ENCODE assay signal across 8 mouse cellular contexts in the genomic region with DNA sequence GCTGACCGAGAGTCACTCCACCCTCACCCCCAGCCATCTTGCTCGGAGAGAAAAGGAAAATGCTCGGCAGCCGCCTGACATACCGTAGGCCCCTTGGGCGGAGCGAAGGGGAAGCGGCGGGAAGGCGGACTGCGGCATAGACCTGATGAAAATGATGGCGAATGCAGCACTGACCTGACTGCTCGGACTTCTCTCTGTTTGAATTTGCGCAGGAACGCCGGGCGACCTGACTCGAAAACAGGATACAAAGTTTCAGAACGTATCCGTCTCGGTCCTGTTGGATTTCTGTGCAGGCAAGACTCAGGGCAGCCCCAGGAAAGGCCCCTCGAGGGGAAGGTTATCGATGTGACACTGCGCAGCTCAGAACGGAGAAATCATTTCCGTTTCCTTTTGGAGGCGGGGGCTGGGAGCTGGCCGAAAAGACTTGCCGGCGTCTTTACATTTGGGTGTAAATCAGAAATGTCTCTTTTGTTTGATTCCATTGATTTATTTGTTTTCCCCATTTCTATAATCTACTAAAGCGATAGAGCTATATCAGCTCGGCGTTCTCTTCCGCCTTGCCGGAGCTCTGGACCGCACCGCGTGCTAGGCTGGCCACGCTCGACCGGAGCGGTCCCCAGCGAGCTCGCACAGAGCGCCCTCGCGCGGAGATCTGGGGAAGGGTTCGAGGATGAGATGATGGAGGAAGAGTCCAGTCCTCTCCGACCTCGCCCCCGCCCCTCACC. TPM values are rescaled to one million over a fixed set of nuclear protein-coding genes. Genes with fewer than 3 reads are reported as not detected.
DNase-seq lines count a peak whose midpoint lies in the region; ATAC-seq and TF ChIP-seq lines count a peak whose summit lies in the region.

A gene (minus strand): TSS at position 266 of the 725 bp plus-strand sequence.

- H3K27ac ChIP-seq in ES-E14 (ENCODE audit: insufficient read depth, low read depth, low read length, poor library complexity, severe bottlenecking) = peak within 1 kb of the TSS; percentile 86
- peak within 1 kb of the TSS; percentile 88 for H3K27ac ChIP-seq in forebrain, postnatal 0 days (ENCODE audit: low read depth, low read length)
- H3K27ac ChIP-seq in lung, embryonic 15.5 days = peak within 1 kb of the TSS; percentile 86

- peak; percentile 70 for TF ChIP-seq CTCF in forebrain, postnatal 0 days (IDR thresholded peaks at IDR 0.05; ENCODE audit: low read depth)

- in situ Hi-C loops in ES-E14 (cut with MboI; ENCODE audit: low sequenced_read_pairs in 2 of 2, unreplicated experiment in 2 of 2) = no loop called here

- no peaks in the 10 kb centered on the region for H3K9me3 ChIP-seq in ES-E14 (ENCODE audit: control insufficient read depth, insufficient read depth, low read depth, low read length)
- no peaks in the 10 kb centered on the region for H3K9me3 ChIP-seq in forebrain, postnatal 0 days (ENCODE audit: low read length)
- H3K9me3 ChIP-seq in lung, embryonic 15.5 days = no peaks in the 10 kb centered on the region

- peak within 1 kb of the TSS; percentile 98 for H3K4me3 ChIP-seq in ES-E14 (ENCODE audit: insufficient read depth in 1 of 2, low read depth in 1 of 2, low read length in 2 of 2, poor library complexity in 1 of 2, severe bottlenecking in 1 of 2)
- peak within 1 kb of the TSS; percentile 69 for H3K4me3 ChIP-seq in forebrain, postnatal 0 days (ENCODE audit: low read depth, low read length)
- peak within 1 kb of the TSS; percentile 79 for H3K4me3 ChIP-seq in lung, embryonic 15.5 days

- ATAC-seq in forebrain, postnatal 0 days = peak; percentile 95
- ATAC-seq in lung, embryonic 15.5 days (ENCODE audit: borderline replicate concordance, extremely low read depth, low FRiP score, low TSS enrichment) = peak; percentile 95

- peak within 1 kb of the TSS; percentile 99 for H3K9ac ChIP-seq in ES-E14 (ENCODE audit: insufficient read depth, low read depth, low read length, poor library complexity, severe bottlenecking)
- H3K9ac ChIP-seq in forebrain, postnatal 0 days = peak within 1 kb of the TSS; percentile 75
- peak within 1 kb of the TSS; percentile 78 for H3K9ac ChIP-seq in lung, embryonic 15.5 days

- 2% methylated on average over 52 of the region's 52 CpGs for WGBS in forebrain, postnatal 0 days
- under 1% methylated on average over 52 of the region's 52 CpGs for WGBS in lung, embryonic 15.5 days

- H3K27me3 ChIP-seq in forebrain, postnatal 0 days (ENCODE audit: insufficient read depth, low read length) = no peaks in the 10 kb centered on the region
- H3K27me3 ChIP-seq in lung, embryonic 15.5 days = no peaks in the 10 kb centered on the region

- H3K4me1 ChIP-seq in ES-E14 (ENCODE audit: control insufficient read depth in 2 of 2, insufficient read depth in 2 of 2, low read length in 2 of 2, poor library complexity in 1 of 2) = 0 out of 4 replicates have a peak, but pooled peaks cover 0 to 2% of the 10 kb centered on the region in 2 experiments
- no peaks in the 10 kb centered on the region for H3K4me1 ChIP-seq in forebrain, postnatal 0 days (ENCODE audit: insufficient read depth)
- H3K4me1 ChIP-seq in lung, embryonic 15.5 days = 0 out of 2 replicates have a peak, but pooled peaks cover 4% of the 10 kb centered on the region

- DNase-seq in ES-E14 (ENCODE audit: low read depth, low spot score) = peak; percentile 73
- DNase-seq in cerebellum, adult 18-20 months = peak; percentile 84 to 96
- peak; percentile 94 for DNase-seq in forebrain, postnatal 0 days
- DNase-seq in heart, postnatal 4 days = peak; percentile 94
- peak; percentile 83 to 85 for DNase-seq in layer of hippocampus, adult 8-10 months (ENCODE audit: low spot score in 2 of 2)
- DNase-seq in ovary, adult 18-20 months (ENCODE audit: low spot score) = peak; percentile 81
- peak; percentile 92 for DNase-seq in thymus, postnatal 0 days (ENCODE audit: low spot score)

- H3K4me2 ChIP-seq in forebrain, postnatal 0 days (ENCODE audit: low read depth) = peak within 1 kb of the TSS; percentile 55
- H3K4me2 ChIP-seq in lung, embryonic 15.5 days = peak within 1 kb of the TSS; percentile 60

- peaks cover 12% of the 10 kb centered on the region; the same call in 1 of the 2 replicates for H3K36me3 ChIP-seq in ES-E14 (ENCODE audit: control insufficient read depth, insufficient read depth, low read length, poor library complexity, severe bottlenecking)
- peaks cover 17% of the 10 kb centered on the region; the same call in 1 of the 2 replicates for H3K36me3 ChIP-seq in forebrain, postnatal 0 days (ENCODE audit: insufficient read depth)
- peaks cover 16% of the 10 kb centered on the region for H3K36me3 ChIP-seq in lung, embryonic 15.5 days

TF ChIP-seq in ES-E14, 5 proteins besides CTCF, POLR2A, EP300 and RAD21:
- TF ChIP-seq CHD2 (IDR thresholded peaks at IDR 0.05; ENCODE audit: low read depth, low read length) = no peak
- TF ChIP-seq ZNF384 (IDR thresholded peaks at IDR 0.05; ENCODE audit: low read depth, low read length) = no peak
- TF ChIP-seq ZC3H11A (IDR thresholded peaks at IDR 0.05; ENCODE audit: borderline replicate concordance, low read depth, low read length) = no peak
- TF ChIP-seq HCFC1 (IDR thresholded peaks at IDR 0.05; ENCODE audit: borderline replicate concordance, insufficient read depth, low read length) = peak; percentile 76; the same call in 1 of the 2 replicates
- TF ChIP-seq MAFK (IDR thresholded peaks at IDR 0.05; ENCODE audit: insufficient read depth, low read depth, low read length) = no peak

RNA-seq across cellular contexts. Expression of the gene that starts here (rescaled TPM):
- 89.0 and 137 TPM in 2 replicates for total RNA-seq in ES-E14 (2012; rRNA removed)
- 212 and 233 TPM in 2 replicates for total RNA-seq in forebrain, postnatal 0 days (2014; rRNA removed)
- 68.4 and 94.9 TPM in 2 replicates for polyA plus RNA-seq in forebrain, postnatal 0 days (2015; fragmentation: Nextera tagmentation; extraction: Ambion mirVana)
- total RNA-seq in heart, postnatal 4 days (2021) = 100 to 1,000 TPM; 130 to 205 TPM
- total RNA-seq in layer of hippocampus, adult 8-10 months (2022) = 100 to 1,000 TPM; 104 to 187 (median 136) TPM
- 72.6 and 73.5 TPM in 2 replicates for polyA plus RNA-seq in lung, embryonic 15.5 days (2015; fragmentation: Nextera tagmentation; extraction: Ambion mirVana)
- polyA plus RNA-seq in thymus, postnatal 0 days (2015; fragmentation: Nextera tagmentation; extraction: Ambion mirVana) = 75.1 and 78.5 TPM in 2 replicates

Comparison
In these comparisons a context has a peak if more than half of its experiments do, and no peak if none do; other contexts are left out.
1. Peak in every context shown above with its lines: DNase-seq, ATAC-seq, H3K4me3 ChIP-seq and H3K27ac ChIP-seq.